Mouse (Mus musculus) liver, embryonic 14.5 days (tissue): ENCODE data around the gene Rfx3.

Source experiments
- CTCF ChIP-seq: IDR thresholded peaks from 2 replicates; pipeline ENCODE4 v1.5.1; 2016; ENCODE audit warnings: antibody characterized with exemption, low read depth, control low read depth
- EP300 ChIP-seq: IDR thresholded peaks from 2 replicates; pipeline ENCODE4 v1.6.1; 2016; ENCODE audit warnings: antibody characterized with exemption, low read depth

- TF ChIP-seq CTCF (no peak), EP300 (no peak)
Measured at GRCm38 (mm10) chr19:28010471-28011395, at the start of gene Rfx3.
